Mouse (Mus musculus): ENCODE data around the gene Olfr1389.
"Not testable (repeated sequence)": the region's sequence is repeated elsewhere in the genome, so short reads cannot be mapped to it uniquely, and the experiment has no call there.

The Olfr1389 gene

GRCm38 (mm10) chr11:49422767-49423166 lies at the start of gene Olfr1389:
TSS of gene Olfr1389 (plus strand) at chr11:49423067.
- no peak for DNase-seq (ENCODE audit: low spot score)

GRCm38 (mm10) chr11:49383133-49383532 lies 39.7 kb upstream of the Olfr1389 start:
- DNase-seq (ENCODE audit: low spot score) = no peak

GRCm38 (mm10) chr11:49386118-49386517 lies 36.7 kb upstream of the Olfr1389 start:
- not testable (repeated sequence) for DNase-seq (ENCODE audit: low spot score)

GRCm38 (mm10) chr11:49392707-49393106 lies 30.2 kb upstream of the Olfr1389 start:
- DNase-seq (ENCODE audit: low spot score) = not testable (repeated sequence)

- no peak for DNase-seq (ENCODE audit: low spot score)
Measured at GRCm38 (mm10) chr11:49406784-49407183, 16.1 kb upstream of the Olfr1389 start.

- DNase-seq (ENCODE audit: low spot score) = peak; percentile 32
Measured at GRCm38 (mm10) chr11:49410540-49410939, 12.3 kb upstream of the Olfr1389 start.

GRCm38 (mm10) chr11:49425257-49425927 lies 2.5 kb downstream of the Olfr1389 start:
- no peak for DNase-seq (ENCODE audit: low spot score)

GRCm38 (mm10) chr11:49429641-49430040 lies 6.8 kb downstream of the Olfr1389 start:
- DNase-seq (ENCODE audit: low spot score) = no peak

- no peak for DNase-seq (ENCODE audit: low spot score)
Measured at GRCm38 (mm10) chr11:49436411-49436810, 13.5 kb downstream of the Olfr1389 start, which contains the start of gene Olfr1388. TSS of gene Olfr1388 (plus strand) at chr11:49436624.

GRCm38 (mm10) chr11:49455043-49455442 lies 32.2 kb downstream of the Olfr1389 start, which contains the start of gene Olfr1387:
TSS of gene Olfr1387 (plus strand) at chr11:49455343.
- DNase-seq (ENCODE audit: low spot score) = no peak

GRCm38 (mm10) chr11:49464746-49465145 lies 41.9 kb downstream of the Olfr1389 start, which contains the start of gene Olfr1386:
TSS of gene Olfr1386 (plus strand) at chr11:49465046.
- DNase-seq (ENCODE audit: low spot score) = not testable (repeated sequence)
